Mouse (Mus musculus) WW6 (cell line): ENCODE results near the gene Tmem183a.

Experiments used
- DNase-seq: peaks from one replicate; pipeline ENCODE4 v3.0.0-alpha.2; 2013; ENCODE audit warnings: low read depth, low spot score

The Tmem183a gene

GRCm38 (mm10) chr1:134320691-134321301, 41.0 kb downstream of the Tmem183a start:
- no peak for DNase-seq

- DNase-seq: no peak
Measured at GRCm38 (mm10) chr1:134318261-134318660, 43.5 kb downstream of the Tmem183a start.

- DNase-seq: no peak
Measured at GRCm38 (mm10) chr1:134316361-134316760, 45.4 kb downstream of the Tmem183a start.

- no peak for DNase-seq
Measured at GRCm38 (mm10) chr1:134315181-134315580, 46.6 kb downstream of the Tmem183a start.

DNA sequence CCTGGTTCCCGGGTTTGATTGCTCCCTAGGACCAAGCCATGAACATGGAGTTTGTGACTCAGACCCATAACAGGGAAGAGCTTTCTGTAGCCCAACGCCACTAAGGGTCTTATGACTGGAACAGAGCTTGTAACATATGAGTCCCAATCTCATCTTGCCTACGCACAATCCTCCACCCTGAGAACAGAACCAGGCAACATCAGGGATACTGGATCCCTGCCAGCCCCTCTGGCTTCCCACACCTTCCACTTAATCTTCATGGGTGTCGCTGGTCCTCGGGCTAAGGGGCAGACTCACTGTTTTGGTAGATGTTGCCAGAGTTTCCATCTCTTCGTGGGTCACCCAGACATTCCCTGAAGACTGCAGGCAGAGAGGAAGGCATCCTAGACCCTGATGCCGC, 50.0 kb downstream of the Tmem183a start:
- no peak for DNase-seq

GRCm38 (mm10) chr1:134310729-134311128, 51.0 kb downstream of the Tmem183a start:
- no peak for DNase-seq

- DNase-seq: no peak
Measured at GRCm38 (mm10) chr1:134310291-134310690, 51.5 kb downstream of the Tmem183a start.

GRCm38 (mm10) chr1:134307409-134307808, 54.4 kb downstream of the Tmem183a start:
- no peak for DNase-seq

- DNase-seq: no peak
Measured at GRCm38 (mm10) chr1:134304940-134305339, 56.8 kb downstream of the Tmem183a start.

- no peak for DNase-seq
Measured at GRCm38 (mm10) chr1:134302568-134303238, 59.1 kb downstream of the Tmem183a start.

DNA sequence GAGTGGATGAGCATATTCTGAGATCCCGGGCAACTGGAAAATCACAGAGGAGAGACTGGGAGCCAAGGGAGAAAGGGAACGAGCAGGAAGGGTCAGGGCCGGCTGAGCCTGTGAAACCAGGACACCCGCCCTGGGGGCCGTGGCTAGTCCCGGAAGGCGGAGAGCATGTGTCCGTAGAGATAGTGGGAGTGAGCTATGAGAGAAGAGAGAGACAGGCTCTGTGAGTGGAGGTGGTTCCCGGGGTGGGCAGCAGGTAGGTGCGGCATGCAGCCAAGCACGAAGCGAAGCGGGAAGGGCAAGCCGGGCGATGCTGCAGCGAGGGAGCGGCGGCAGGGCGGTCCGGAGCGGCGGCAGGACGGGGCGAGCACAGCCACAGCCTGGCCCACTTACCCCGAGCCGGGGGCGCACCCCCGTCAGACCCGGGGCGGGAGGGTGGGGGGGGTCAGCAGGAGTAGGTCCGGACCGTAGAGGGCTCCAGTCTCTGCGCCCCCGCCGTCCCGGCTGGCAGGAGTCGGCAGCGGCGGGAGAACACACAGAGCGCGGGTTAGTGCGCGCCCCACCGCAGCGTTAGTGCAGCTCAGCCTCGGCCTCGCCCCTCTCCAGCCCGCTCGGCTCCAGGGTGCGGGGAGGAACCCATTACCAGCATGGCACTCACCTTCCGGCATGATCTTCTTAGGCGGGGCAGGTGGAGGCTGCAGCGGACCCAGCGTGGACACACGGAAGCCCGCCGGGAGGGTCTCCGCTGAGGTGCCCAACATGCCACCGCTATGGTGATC, 63.0 kb downstream of the Tmem183a start:
- DNase-seq: no peak

- no peak for DNase-seq
Measured at GRCm38 (mm10) chr1:134297265-134297664, 64.5 kb downstream of the Tmem183a start.
